Mouse (Mus musculus) layer of hippocampus, adult 6 months (tissue): Measurements from ENCODE around the gene Gm3755. TPM values are rescaled to one million over a fixed set of nuclear protein-coding genes. Genes with fewer than 3 reads are reported as not detected.

Source experiments
- long read RNA-seq, 2 experiments: library from polyadenylated mRNA; unstranded; transcript quantifications; one replicate each; pipeline ENCODE4 v2.0.0; 2019 to 2020
- polyA plus RNA-seq: library from polyadenylated mRNA; unstranded; fragments of <200 nt; fragmentation: Nextera tagmentation; gene quantifications from 2 replicates; pipeline ENCODE4 v1.2.3, GENCODE M21; 2021

The Gm3755 gene
- not detected in 2 replicates for polyA plus RNA-seq
- long read RNA-seq, experiment 1, result 0 reads
- long read RNA-seq, experiment 2, result 0 reads

DNA sequence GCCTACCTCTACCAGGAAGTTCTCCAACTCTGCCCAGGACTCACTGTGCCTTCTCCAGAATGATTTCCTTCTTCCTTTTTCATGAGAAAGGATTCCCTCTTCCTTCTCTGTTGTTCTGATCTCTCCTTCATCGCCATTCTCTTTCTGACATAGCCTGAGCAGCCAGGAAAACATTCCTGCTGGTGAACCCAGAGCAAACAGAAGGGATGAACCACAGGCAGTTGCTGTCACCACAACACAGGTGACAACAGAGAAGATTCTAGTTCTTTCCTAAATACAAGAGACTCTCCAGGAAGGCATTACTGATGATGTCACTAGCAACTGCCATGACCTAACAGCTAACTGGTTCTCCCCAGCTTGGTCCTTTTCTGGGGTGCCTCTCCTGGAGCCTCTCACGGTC lies at the start of gene Gm3755:
Gene Gm3755 (minus strand): TSS at position 101 of the 400 bp plus-strand sequence.

DNA sequence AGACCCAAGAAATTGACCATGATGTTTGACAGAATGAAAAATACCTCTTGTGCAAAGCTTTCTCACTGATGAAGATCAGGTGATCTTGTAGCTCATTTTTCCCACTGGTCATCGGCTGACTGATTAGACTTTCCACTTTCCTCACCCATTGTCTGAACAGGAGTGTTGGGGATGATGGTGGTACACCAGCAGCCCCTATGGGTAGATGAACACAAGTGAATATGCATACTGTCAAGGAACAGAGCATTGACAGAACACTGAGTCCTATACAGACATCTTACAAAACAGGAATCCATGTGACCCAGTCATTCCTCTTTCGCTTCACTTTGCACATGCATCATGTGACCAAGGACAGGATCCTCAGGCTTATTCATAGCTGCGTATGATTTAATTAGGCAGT lies 32.9 kb upstream of the Gm3755 start, which contains the start of gene Gm3752:
Gene Gm3752 (minus strand): TSS at position 101 of the 400 bp plus-strand sequence.

Other genes starting within 250 kb of the Gm3755 start
- not detected in 2 replicates for gene Gm3727, start 186.2 kb downstream of the Gm3755 start, polyA plus RNA-seq
- 0.74 and 0.95 TPM in 2 replicates for gene Gm3739, start 135.9 kb downstream of the Gm3755 start, polyA plus RNA-seq
- not detected in 2 replicates for gene Gm5797, start 118.5 kb downstream of the Gm3755 start, polyA plus RNA-seq
- gene Gm8374, start 85.8 kb downstream of the Gm3755 start, polyA plus RNA-seq, result not detected in 2 replicates
- 0.85 and 0.89 TPM in 2 replicates for gene Gm3752, start 32.8 kb upstream of the Gm3755 start, polyA plus RNA-seq
- 0.48 and 0.87 TPM in 2 replicates for gene Gm3558, start 117.6 kb upstream of the Gm3755 start, polyA plus RNA-seq
- gene Gm10338, start 144.7 kb upstream of the Gm3755 start, polyA plus RNA-seq, result not detected in 2 replicates
- gene Gm10128, start 193.1 kb upstream of the Gm3755 start, polyA plus RNA-seq, result not detected in 2 replicates